Mouse (Mus musculus) heart, embryonic 11.5 days (tissue): Measurements from ENCODE around the gene Lima1. TPM values are rescaled to one million over a fixed set of nuclear protein-coding genes. Genes with fewer than 3 reads are reported as not detected.

Source experiments
- ATAC-seq: fragments of 200-750 bp; cut with Nextera tagmentation; replicated peaks from 2 replicates; pipeline ENCODE4 v1.8.0; 2017; ENCODE audit warnings: moderate library complexity; ENCODE audit not compliant: insufficient number of reproducible peaks, low FRiP score, low TSS enrichment
- H3K27ac ChIP-seq: fragments of 300-500 bp; sonication (generic); 2 replicates; pipeline ENCODE4 v1.5.1; 2014; ENCODE audit warnings: mild to moderate bottlenecking, low read depth, low read length
- H3K27me3 ChIP-seq: fragments of 300-500 bp; sonication (generic); 2 replicates; pipeline ENCODE4 v1.6.1; 2014; ENCODE audit warnings: mild to moderate bottlenecking, low read length, mixed read lengths; ENCODE audit not compliant: control insufficient read depth, insufficient read depth
- H3K36me3 ChIP-seq: fragments of 300-500 bp; sonication (generic); 2 replicates; pipeline ENCODE4 v1.6.1; 2014; ENCODE audit warnings: mild to moderate bottlenecking, low read length, moderate library complexity, mixed read lengths; ENCODE audit not compliant: control insufficient read depth, insufficient read depth
- H3K4me1 ChIP-seq: fragments of 300-500 bp; sonication (generic); 2 replicates; pipeline ENCODE4 v1.6.1; 2014; ENCODE audit warnings: low read length; ENCODE audit not compliant: control insufficient read depth, insufficient read depth
- H3K4me2 ChIP-seq: fragments of 300-500 bp; sonication (generic); 2 replicates; pipeline ENCODE4 v1.6.1; 2014; ENCODE audit warnings: mild to moderate bottlenecking, moderate library complexity
- H3K4me3 ChIP-seq: fragments of 300-500 bp; sonication (generic); 2 replicates; pipeline ENCODE4 v1.5.1; 2014; ENCODE audit warnings: low read depth, low read length
- H3K9ac ChIP-seq: fragments of 300-500 bp; sonication (generic); 2 replicates; pipeline ENCODE4 v1.6.1; 2014; ENCODE audit warnings: mild to moderate bottlenecking, low read depth, low read length, moderate library complexity
- H3K9me3 ChIP-seq: fragments of 300-500 bp; sonication (generic); replicated peaks from 2 replicates; pipeline ENCODE4 v1.6.1; 2016; ENCODE audit warnings: low read length; ENCODE audit not compliant: control insufficient read depth
- WGBS: fragments of 180-500 bp; shearing (Covaris S2); extraction: QIAGEN DNeasy Blood & Tissue Kit; methylation state at CpG from one replicate; pipeline ENCODE4 v1.1.7; 2014; ENCODE audit not compliant: insufficient replicate concordance; 5-methylcytosine and 5-hydroxymethylcytosine counted together
- polyA plus RNA-seq: library from polyadenylated mRNA; unstranded; fragments of >200 nt; fragmentation: Nextera tagmentation; extraction: Ambion mirVana; gene quantifications from 2 replicates; pipeline ENCODE4 v1.2.1, GENCODE M21; 2014

Lima1 gene
- polyA plus RNA-seq, 1 experiment from 2014 or later, result 24.1 TPM

- Histone ChIP-seq H3K4me3 (no peak overlapping the region), H3K9me3 (no peaks in the 10 kb centered on the region), H3K4me1 (no peaks in the 10 kb centered on the region), H3K27ac (no peak overlapping the region), H3K4me2 (no peak overlapping the region), H3K27me3 (no peaks in the 10 kb centered on the region), H3K36me3 (peaks cover 15% of the 10 kb centered on the region), H3K9ac (no peak overlapping the region)
- ATAC-seq, result no peak
- 89% methylated on average over 2 of the region's 2 CpGs for WGBS
These were observed 139.6 kb downstream of the Lima1 start for GRCm38 (mm10) chr15:99735631-99736030.

DNA sequence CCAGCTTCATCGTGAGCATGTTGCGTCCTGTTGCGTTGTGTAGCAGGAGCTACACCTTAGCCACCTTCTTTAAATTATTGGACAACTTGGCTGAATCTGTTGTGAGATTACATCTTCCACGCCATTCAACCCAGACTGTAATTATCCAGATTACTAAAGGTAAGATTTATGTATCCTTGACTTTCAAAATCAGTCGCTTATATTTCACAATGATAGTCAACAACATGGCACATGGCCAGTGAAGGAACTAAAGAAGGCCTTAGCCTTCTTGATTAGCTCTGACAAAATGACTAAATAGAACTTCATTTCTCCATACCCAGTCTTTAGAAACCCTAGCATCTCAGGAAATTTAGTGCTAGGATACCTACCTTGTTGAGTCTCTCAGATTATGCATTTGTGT lies 142.1 kb downstream of the Lima1 start:
- Histone ChIP-seq H3K9ac (no peak overlapping the region), H3K4me1 (no peaks in the 10 kb centered on the region), H3K4me3 (no peak overlapping the region), H3K4me2 (no peak overlapping the region), H3K9me3 (no peaks in the 10 kb centered on the region; the same call in 1 of the 2 replicates), H3K36me3 (peaks cover 15% of the 10 kb centered on the region), H3K27me3 (no peaks in the 10 kb centered on the region), H3K27ac (no peak overlapping the region)
- 90% methylated on average over 5 of the region's 5 CpGs for WGBS
- ATAC-seq, result no peak

- no peak overlapping the region for H3K4me3 ChIP-seq
- no peak for ATAC-seq
- 88% methylated on average over 3 of the region's 3 CpGs for WGBS
- no peaks in the 10 kb centered on the region for H3K27me3 ChIP-seq
- H3K36me3 ChIP-seq, result peaks cover 19% of the 10 kb centered on the region
- H3K4me1 ChIP-seq, result peaks cover 1% of the 10 kb centered on the region
- H3K27ac ChIP-seq, result no peak overlapping the region
- no peak overlapping the region for H3K4me2 ChIP-seq
- H3K9me3 ChIP-seq, result no peaks in the 10 kb centered on the region; the same call in 1 of the 2 replicates
- no peak overlapping the region for H3K9ac ChIP-seq
These were observed 143.6 kb downstream of the Lima1 start for GRCm38 (mm10) chr15:99731678-99732077.

DNA sequence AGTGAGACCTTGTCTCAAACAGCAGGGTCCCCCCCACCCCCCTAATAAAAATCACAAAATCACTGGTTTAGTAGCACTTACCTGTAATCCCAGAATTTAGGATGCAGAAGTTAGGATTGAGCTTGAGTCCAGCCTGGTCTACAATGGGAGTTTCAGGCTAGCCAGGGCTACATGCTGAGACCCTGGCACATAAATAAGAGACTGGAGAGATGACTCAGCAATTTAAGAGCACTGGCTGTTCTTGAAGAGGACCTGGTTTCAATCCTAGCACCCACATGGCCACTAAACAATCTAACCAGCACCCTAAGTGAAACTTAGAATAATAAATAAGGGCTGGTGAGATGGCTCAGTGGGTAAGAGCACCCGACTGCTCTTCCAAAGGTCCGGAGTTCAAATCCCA lies 144.1 kb downstream of the Lima1 start:
- no peak overlapping the region for H3K4me3 ChIP-seq
- no peak overlapping the region for H3K27ac ChIP-seq
- peaks cover 4% of the 10 kb centered on the region for H3K4me1 ChIP-seq
- 87% methylated on average over 2 of the region's 2 CpGs for WGBS
- ATAC-seq, result no peak
- no peaks in the 10 kb centered on the region; the same call in 1 of the 2 replicates for H3K9me3 ChIP-seq
- no peak overlapping the region for H3K4me2 ChIP-seq
- H3K27me3 ChIP-seq, result no peaks in the 10 kb centered on the region
- H3K9ac ChIP-seq, result no peak overlapping the region
- H3K36me3 ChIP-seq, result peaks cover 19% of the 10 kb centered on the region

- H3K4me2 ChIP-seq, result no peak overlapping the region
- 93% methylated on average over 3 of the region's 4 CpGs for WGBS
- ATAC-seq, result no peak
- no peak overlapping the region for H3K9ac ChIP-seq
- no peak overlapping the region for H3K4me3 ChIP-seq
- H3K27me3 ChIP-seq, result no peaks in the 10 kb centered on the region
- H3K36me3 ChIP-seq, result peaks cover 19% of the 10 kb centered on the region
- no peak overlapping the region for H3K27ac ChIP-seq
- H3K4me1 ChIP-seq, result peaks cover 6% of the 10 kb centered on the region
- no peaks in the 10 kb centered on the region; the same call in 1 of the 2 replicates for H3K9me3 ChIP-seq
These were observed 146.0 kb downstream of the Lima1 start for GRCm38 (mm10) chr15:99729056-99729783.

Other genes with a start within 250 kb of the Lima1 start
- gene Racgap1, start 223.8 kb downstream of the Lima1 start, polyA plus RNA-seq, result 91.8 and 126 TPM in 2 replicates
- gene Asic1, start 205.1 kb downstream of the Lima1 start, polyA plus RNA-seq, result 1.8 and 2.1 TPM in 2 replicates
- gene Smarcd1, start 173.3 kb downstream of the Lima1 start, polyA plus RNA-seq, result 24.8 and 26.6 TPM in 2 replicates
- gene Gm17349, start 170.0 kb downstream of the Lima1 start, polyA plus RNA-seq, result not detected in 2 replicates
- 0.62 and 0.63 TPM in 2 replicates for gene Gpd1, start 157.9 kb downstream of the Lima1 start, polyA plus RNA-seq
- 176 and 187 TPM in 2 replicates for gene Cox14, start 149.8 kb downstream of the Lima1 start, polyA plus RNA-seq
- 52.7 and 56.1 TPM in 2 replicates for gene Cers5, start 102.6 kb downstream of the Lima1 start, polyA plus RNA-seq
- 0.01 and 0.04 TPM in 2 replicates for gene Fam186a, start 91.6 kb upstream of the Lima1 start, polyA plus RNA-seq
- gene Larp4, start 94.6 kb upstream of the Lima1 start, polyA plus RNA-seq, result 35.8 TPM in 2 replicates
- 16.6 and 17.6 TPM in 2 replicates for gene Dip2b, start 163.2 kb upstream of the Lima1 start, polyA plus RNA-seq